Mouse (Mus musculus): Measurements from ENCODE around the gene Ankdd1a. TPM values are rescaled to one million over a fixed set of nuclear protein-coding genes. Genes with fewer than 3 reads are reported as not detected.

The Ankdd1a gene
- not detected for polyA plus RNA-seq (2017; shearing (Covaris generic))

DNA sequence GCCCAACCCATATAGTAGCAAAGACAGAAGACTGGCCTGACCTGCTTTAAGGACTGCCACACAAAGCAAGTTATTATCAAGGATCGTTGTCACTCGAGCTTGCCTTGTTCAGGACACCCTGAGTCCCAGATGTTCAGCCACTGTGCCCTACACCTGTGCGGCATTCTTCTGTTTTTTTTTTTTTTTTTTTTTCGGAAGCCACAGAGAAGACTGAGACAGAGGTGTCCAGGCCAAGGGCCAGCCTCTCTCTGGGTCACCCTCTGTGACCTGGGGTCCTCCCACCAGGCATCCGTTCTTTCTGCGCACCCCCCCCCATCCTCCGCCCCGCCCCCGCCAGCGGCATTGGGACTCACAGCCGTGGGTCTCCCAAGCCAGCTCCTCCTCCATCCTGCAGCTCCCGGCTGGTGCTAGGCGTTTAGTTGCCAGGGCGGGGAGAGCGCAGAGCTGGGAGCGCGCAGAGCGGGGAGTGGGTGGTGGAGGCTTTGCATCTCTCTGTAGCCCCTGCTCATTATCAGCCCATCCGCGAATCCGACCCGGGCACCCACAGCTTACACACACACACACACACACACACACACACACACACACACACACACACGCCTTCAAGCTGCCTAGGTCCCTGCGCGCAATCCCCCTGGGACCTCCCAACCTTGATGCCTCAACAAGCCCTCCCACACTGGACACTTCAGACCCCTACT lies at the start of gene Ankdd1a:
TSS of gene Ankdd1a (minus strand) at position 387 of the 698 bp plus-strand sequence.

DNA sequence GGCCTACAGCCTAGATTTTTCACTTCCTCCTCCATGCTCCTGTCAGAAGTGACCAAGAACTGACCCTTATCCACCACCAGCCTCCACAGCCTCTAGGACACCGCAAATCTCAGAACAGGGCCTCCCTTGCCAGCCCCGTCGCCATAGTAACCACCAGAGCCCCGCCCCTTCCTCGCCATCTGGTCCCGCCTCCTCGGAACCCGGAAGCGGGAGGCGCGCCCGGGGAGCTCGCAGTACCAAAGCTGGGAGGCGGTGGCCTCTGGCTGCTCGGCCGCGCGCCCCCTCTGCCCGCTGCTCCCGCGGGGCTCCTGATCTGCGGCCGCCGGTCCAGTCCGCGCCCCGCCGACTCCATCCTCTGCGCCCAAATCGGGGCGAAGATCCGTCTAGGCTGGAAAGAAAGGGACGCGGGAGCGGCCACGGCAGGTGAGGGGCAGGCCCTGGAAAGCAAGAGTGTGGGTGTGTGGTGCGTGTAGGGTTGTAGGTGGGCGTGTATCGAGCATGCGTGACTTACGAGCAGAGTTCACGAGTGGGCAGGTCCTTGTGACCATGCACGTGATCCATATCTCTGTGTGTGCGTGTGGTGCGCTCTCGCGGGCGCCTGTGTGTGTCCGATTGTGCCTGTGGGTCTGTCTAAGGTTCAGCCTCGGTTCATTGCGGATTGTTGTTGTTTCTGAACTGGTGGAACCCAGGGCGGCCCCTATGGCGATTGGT lies 59.1 kb downstream of the Ankdd1a start, which contains the start of gene Spg21:
TSS of gene Spg21 (plus strand) at position 216 of the 711 bp plus-strand sequence.

Other genes starting within 250 kb of the Ankdd1a start
- gene Clpx, start 225.9 kb downstream of the Ankdd1a start, polyA plus RNA-seq (2017; shearing (Covaris generic)), result 39.0 TPM
- gene Pdcd7, start 174.1 kb downstream of the Ankdd1a start, polyA plus RNA-seq (2017; shearing (Covaris generic)), result 31.4 TPM
- not detected for gene Ubap1l, start 159.2 kb downstream of the Ankdd1a start, polyA plus RNA-seq (2017; shearing (Covaris generic))
- not detected for gene Kbtbd13, start 128.5 kb downstream of the Ankdd1a start, polyA plus RNA-seq (2017; shearing (Covaris generic))
- not detected for gene Rasl12, start 121.7 kb downstream of the Ankdd1a start, polyA plus RNA-seq (2017; shearing (Covaris generic))
- not detected for gene Slc51b, start 97.2 kb downstream of the Ankdd1a start, polyA plus RNA-seq (2017; shearing (Covaris generic))
- gene Mtfmt, start 84.4 kb downstream of the Ankdd1a start, polyA plus RNA-seq (2017; shearing (Covaris generic)), result 34.6 TPM
- gene Spg21, start 59.2 kb downstream of the Ankdd1a start, polyA plus RNA-seq (2017; shearing (Covaris generic)), result 92.1 TPM
- 25.0 TPM for gene Plekho2, start 59.8 kb upstream of the Ankdd1a start, polyA plus RNA-seq (2017; shearing (Covaris generic))
- gene Pif1, start 67.0 kb upstream of the Ankdd1a start, polyA plus RNA-seq (2017; shearing (Covaris generic)), result not detected
- 0.92 TPM for gene Rbpms2, start 109.5 kb upstream of the Ankdd1a start, polyA plus RNA-seq (2017; shearing (Covaris generic))
- 71.8 TPM for gene Oaz2, start 147.8 kb upstream of the Ankdd1a start, polyA plus RNA-seq (2017; shearing (Covaris generic))